ENCODE assay signal across 19 mouse cellular contexts in genomic region chr3:116530826-116531225, GRCm38 (mm10). TPM values are rescaled to one million over a fixed set of nuclear protein-coding genes. Genes with fewer than 3 reads are reported as not detected.
A peak's percentile ranks its signal among the peaks of the same experiment; 100 is the strongest.
DNase-seq lines count a peak whose midpoint lies in the region; ATAC-seq and TF ChIP-seq lines count a peak whose summit lies in the region.
"Had no signal": no experiment of that assay in that cellular context is flagged by ENCODE, and none has a peak within 500 bp of the region (broad histone marks: within the 10 kb centered on the region; RNA-seq: fewer than 3 reads in every experiment).

No protein-coding gene starts in this region.

- no peak for TF ChIP-seq POLR2A in brain, embryonic 14.5 days (IDR thresholded peaks at IDR 0.05; ENCODE audit: borderline replicate concordance, extremely low read depth, insufficient read depth, insufficient read length, poor library complexity, severe bottlenecking)

- no peaks in the 10 kb centered on the region for H3K27me3 ChIP-seq in heart, embryonic 11.5 days (ENCODE audit: control insufficient read depth, insufficient read depth, low read length)
- no peaks in the 10 kb centered on the region for H3K27me3 ChIP-seq in lung, embryonic 14.5 days (ENCODE audit: insufficient read depth, low read length)
- H3K27me3 ChIP-seq: embryonic facial prominence, embryonic 13.5 days had no signal

- 81% methylated on average over 4 of the region's 4 CpGs for WGBS in heart, embryonic 11.5 days (ENCODE audit: insufficient replicate concordance)
- WGBS in lung, embryonic 14.5 days, result 65% methylated on average over 4 of the region's 4 CpGs

- H3K9me3 ChIP-seq in heart, embryonic 11.5 days (replicated peaks; ENCODE audit: control insufficient read depth, low read length), result no peaks in the 10 kb centered on the region
- H3K9me3 ChIP-seq in lung, embryonic 14.5 days (ENCODE audit: low read depth, low read length), result no peaks in the 10 kb centered on the region
- H3K9me3 ChIP-seq: embryonic facial prominence, embryonic 13.5 days; limb, embryonic 10.5 days had no signal

- H3K9ac ChIP-seq in heart, embryonic 11.5 days (ENCODE audit: low read depth, low read length), result no peak overlapping the region
- no peak overlapping the region for H3K9ac ChIP-seq in lung, embryonic 14.5 days
- H3K9ac ChIP-seq: embryonic facial prominence, embryonic 13.5 days; hindbrain, embryonic 14.5 days had no signal

- no peak overlapping the region for H3K4me3 ChIP-seq in heart, embryonic 11.5 days (ENCODE audit: low read depth, low read length)
- no peak overlapping the region for H3K4me3 ChIP-seq in lung, embryonic 14.5 days (ENCODE audit: low read depth, low read length)
- H3K4me3 ChIP-seq: embryonic facial prominence, embryonic 13.5 days; limb, embryonic 10.5 days had no signal

- peaks cover 5% of the 10 kb centered on the region; the same call in 1 of the 2 replicates for H3K36me3 ChIP-seq in heart, embryonic 11.5 days (ENCODE audit: control insufficient read depth, insufficient read depth, low read length)
- H3K36me3 ChIP-seq in lung, embryonic 14.5 days (ENCODE audit: insufficient read depth), result peaks cover 18% of the 10 kb centered on the region

- DNase-seq in heart, adult 11 months, result peak; percentile 86
- peak; percentile 38 for DNase-seq in kidney, postnatal 10 days
- no peak for DNase-seq in kidney, adult 18-20 months
- DNase-seq in lung, embryonic 14.5 days, result peak; percentile 58
- no peak for DNase-seq in lung, postnatal 4 days
- DNase-seq in brain, embryonic 14.5 days (ENCODE audit: low read depth), result peak; percentile 27
- no peak for DNase-seq in embryo, embryonic 11 days
- DNase-seq: adrenal gland, postnatal 14 days; B cell, adult 2 months; cerebellum, adult 8-10 months; gastrocnemius, postnatal 36 days; lung, postnatal 14 days; thymus, postnatal 36 days had no signal

- ATAC-seq in heart, embryonic 11.5 days (replicated peaks; ENCODE audit: insufficient number of reproducible peaks, low FRiP score, low TSS enrichment), result no peak
- no peak for ATAC-seq in lung, embryonic 14.5 days (ENCODE audit: insufficient read depth)
- ATAC-seq: intestine, embryonic 16.5 days had no signal

- 0 out of 2 replicates have a peak, but pooled peaks cover 3% of the 10 kb centered on the region for H3K4me1 ChIP-seq in heart, embryonic 11.5 days (ENCODE audit: control insufficient read depth, insufficient read depth, low read length)
- no peaks in the 10 kb centered on the region for H3K4me1 ChIP-seq in lung, embryonic 14.5 days (ENCODE audit: insufficient read depth)
- H3K4me1 ChIP-seq: limb, embryonic 10.5 days had no signal

- no peak for TF ChIP-seq CTCF in lung, embryonic 14.5 days (IDR thresholded peaks at IDR 0.05; ENCODE audit: low read depth)
- TF ChIP-seq CTCF in brain, embryonic 14.5 days (IDR thresholded peaks at IDR 0.05; ENCODE audit: borderline replicate concordance, extremely low read depth, insufficient read depth, insufficient read length), result no peak

- H3K4me2 ChIP-seq in heart, embryonic 11.5 days, result no peak overlapping the region
- H3K4me2 ChIP-seq in lung, embryonic 14.5 days, result no peak overlapping the region
- H3K4me2 ChIP-seq: embryonic facial prominence, embryonic 13.5 days; hindbrain, embryonic 14.5 days; liver, embryonic 11.5 days had no signal

- no peak overlapping the region for H3K27ac ChIP-seq in heart, embryonic 11.5 days (ENCODE audit: low read depth, low read length)
- H3K27ac ChIP-seq in lung, embryonic 14.5 days (ENCODE audit: low read depth), result no peak overlapping the region
- H3K27ac ChIP-seq: embryonic facial prominence, embryonic 13.5 days; hindbrain, embryonic 14.5 days; limb, embryonic 10.5 days had no signal

RNA-seq across cellular contexts. Expression of gene Dbt, which starts 18.0 kb away (rescaled TPM):
- polyA plus RNA-seq in heart, embryonic 11.5 days (2014; fragmentation: Nextera tagmentation; extraction: Ambion mirVana), result 21.7 and 26.7 TPM in 2 replicates
- polyA plus RNA-seq in lung, embryonic 14.5 days (2014; fragmentation: Nextera tagmentation; extraction: Ambion mirVana), result 15.1 and 15.7 TPM in 2 replicates
- polyA plus RNA-seq in brain, embryonic 14.5 days (2012; rRNA removed), result 11.2 TPM in 2 replicates

RNA-seq across cellular contexts. Expression of gene Rtca, which starts 22.8 kb away (rescaled TPM):
- 68.6 and 71.2 TPM in 2 replicates for polyA plus RNA-seq in heart, embryonic 11.5 days (2014; fragmentation: Nextera tagmentation; extraction: Ambion mirVana)
- polyA plus RNA-seq in lung, embryonic 14.5 days (2014; fragmentation: Nextera tagmentation; extraction: Ambion mirVana), result 70.6 and 80.6 TPM in 2 replicates
- 88.2 and 90.0 TPM in 2 replicates for polyA plus RNA-seq in brain, embryonic 14.5 days (2012; rRNA removed)

RNA-seq across cellular contexts. Expression of gene Lrrc39, which starts 31.9 kb away (rescaled TPM):
- polyA plus RNA-seq in heart, embryonic 11.5 days (2014; fragmentation: Nextera tagmentation; extraction: Ambion mirVana), result 31.5 and 34.5 TPM in 2 replicates
- 0.22 and 0.96 TPM in 2 replicates for polyA plus RNA-seq in lung, embryonic 14.5 days (2014; fragmentation: Nextera tagmentation; extraction: Ambion mirVana)
- polyA plus RNA-seq in brain, embryonic 14.5 days (2012; rRNA removed), result 0.08 and 0.10 TPM in 2 replicates

Comparison
In these comparisons a context has a peak if more than half of its experiments do, and no peak if none do; other contexts are left out.
1. DNase-seq: peak in heart, adult 11 months (single experiment), kidney, postnatal 10 days (single experiment), lung, embryonic 14.5 days (single experiment) and brain, embryonic 14.5 days (single experiment); none in kidney, adult 18-20 months (single experiment), lung, postnatal 4 days (0 of 2) and embryo, embryonic 11 days (single experiment).
2. RNA of gene Lrrc39, which starts 31.9 kb away (polyA plus RNA-seq): 31.5 to 34.5 TPM in heart, embryonic 11.5 days; 0.22 to 0.96 TPM in lung, embryonic 14.5 days and 0.08 to 0.10 TPM in brain, embryonic 14.5 days; every median in the first group is over 10 times any median in the second.